Mouse (Mus musculus): ENCODE measurements around the gene Zfp945.
A peak's percentile ranks its signal among the peaks of the same experiment; 100 is the strongest.
"Not testable (repeated sequence)": the region's sequence is repeated elsewhere in the genome, so short reads cannot be mapped to it uniquely, and the experiment has no call there.

Zfp945 gene

GRCm38 (mm10) chr17:22866845-22867481 is at the start of gene Zfp945:
Zfp945 (minus strand) TSS chr17:22867134.
- peak; percentile 66 for DNase-seq

GRCm38 (mm10) chr17:22888302-22888701 is 21.4 kb upstream of the Zfp945 start:
- DNase-seq = no peak

- no peak for DNase-seq
Observed at GRCm38 (mm10) chr17:22884059-22884698, 17.2 kb upstream of the Zfp945 start.

- DNase-seq = no peak
Observed at GRCm38 (mm10) chr17:22877427-22878307, 10.7 kb upstream of the Zfp945 start.

GRCm38 (mm10) chr17:22876316-22876715 is 9.4 kb upstream of the Zfp945 start:
- DNase-seq = no peak

GRCm38 (mm10) chr17:22875549-22875948 is 8.6 kb upstream of the Zfp945 start:
- DNase-seq = not testable (repeated sequence)

- DNase-seq = no peak
Observed at GRCm38 (mm10) chr17:22866421-22866844, 501 bp downstream of the Zfp945 start.

- no peak for DNase-seq
Observed at GRCm38 (mm10) chr17:22821166-22821565, 45.8 kb downstream of the Zfp945 start.

GRCm38 (mm10) chr17:22818199-22818595 is 48.7 kb downstream of the Zfp945 start:
- DNase-seq = no peak

- DNase-seq = peak; percentile 77
Observed at GRCm38 (mm10) chr17:22817471-22818198, 49.3 kb downstream of the Zfp945 start.

GRCm38 (mm10) chr17:22799707-22800106 is 67.2 kb downstream of the Zfp945 start:
- no peak for DNase-seq

All from right cerebral cortex, adult 18-20 months (tissue).